Mouse (Mus musculus) ovary, postnatal 36 days (tissue): ENCODE data around the gene Zbtb24.

ENCODE experiments used
- DNase-seq: peaks from one replicate; pipeline ENCODE4 v3.0.0; 2022; ENCODE audit warnings: low spot score, mixed read lengths

Gene Zbtb24

GRCm38 (mm10) chr10:41504996-41505395, 54.8 kb downstream of the Zbtb24 start:
- DNase-seq: no peak

- peak; percentile 38 for DNase-seq
Observed at GRCm38 (mm10) chr10:41505446-41505845, 55.3 kb downstream of the Zbtb24 start.

- no peak for DNase-seq
Observed at GRCm38 (mm10) chr10:41509160-41509559, 59.0 kb downstream of the Zbtb24 start.

GRCm38 (mm10) chr10:41514301-41514700, 64.1 kb downstream of the Zbtb24 start:
- no peak for DNase-seq

GRCm38 (mm10) chr10:41514921-41515320, 64.7 kb downstream of the Zbtb24 start:
- DNase-seq: no peak
